In genomic region chr9:99449886-99450647, GRCm38 (mm10) we compare ENCODE assay signal across 9 mouse cellular contexts. TPM values are rescaled to one million over a fixed set of nuclear protein-coding genes. Genes with fewer than 3 reads are reported as not detected.
A peak's percentile ranks its signal among the peaks of the same experiment; 100 is the strongest.
DNase-seq lines count a peak whose midpoint lies in the region; ATAC-seq and TF ChIP-seq lines count a peak whose summit lies in the region.
"Had no signal": no experiment of that assay in that cellular context is flagged by ENCODE, and none has a peak within 500 bp of the region (broad histone marks: within the 10 kb centered on the region; RNA-seq: fewer than 3 reads in every experiment).

No protein-coding gene starts in this region.

- 38% methylated on average over 9 of the region's 9 CpGs for WGBS in kidney, adult 2 months
- WGBS in kidney, embryonic 14.5 days, result 40% methylated on average over 9 of the region's 9 CpGs

- H3K36me3 ChIP-seq in kidney, adult 2 months (ENCODE audit: control insufficient read depth, insufficient read depth, low read length), result no peaks in the 10 kb centered on the region
- no peaks in the 10 kb centered on the region for H3K36me3 ChIP-seq in kidney, embryonic 14.5 days (ENCODE audit: control insufficient read depth, insufficient read depth, low read length)

- no peak overlapping the region for H3K27ac ChIP-seq in kidney, adult 2 months (ENCODE audit: insufficient read depth, low read depth, low read length)
- no peak overlapping the region for H3K27ac ChIP-seq in kidney, embryonic 14.5 days (ENCODE audit: low read depth, low read length)

- no peaks in the 10 kb centered on the region for H3K27me3 ChIP-seq in kidney, adult 2 months (replicated peaks; ENCODE audit: control insufficient read depth, insufficient read depth, low read length)
- no peaks in the 10 kb centered on the region for H3K27me3 ChIP-seq in kidney, embryonic 14.5 days (ENCODE audit: control insufficient read depth, insufficient read depth, low read length)

- TF ChIP-seq CTCF in kidney, adult 2 months (conservative IDR thresholded peaks at IDR 0.05; ENCODE audit: insufficient read depth, insufficient read length, low read depth, low read length), result peak; percentile 57

- H3K4me1 ChIP-seq in kidney, adult 2 months (ENCODE audit: control insufficient read depth, insufficient read depth, low read length), result no peaks in the 10 kb centered on the region; the same call in 1 of the 2 replicates
- H3K4me1 ChIP-seq in kidney, embryonic 14.5 days (ENCODE audit: control insufficient read depth, insufficient read depth, low read length), result no peaks in the 10 kb centered on the region

- no peak for TF ChIP-seq POLR2A in kidney, adult 2 months (IDR thresholded peaks at IDR 0.05; ENCODE audit: low read depth, low read length)

- ATAC-seq in CD4-positive, CD25-positive, alpha-beta regulatory T cell, adult 4 months, result no peak
- no peak for ATAC-seq in kidney, embryonic 14.5 days (ENCODE audit: low FRiP score, low TSS enrichment)
- peak; percentile 49; the same call in 1 of the 2 replicates for ATAC-seq in megakaryocyte, adult 5-6 weeks (ENCODE audit: poor library complexity, severe bottlenecking)

- no peak overlapping the region for H3K4me3 ChIP-seq in kidney, adult 2 months (ENCODE audit: insufficient read depth, low read depth, low read length)
- H3K4me3 ChIP-seq in kidney, embryonic 14.5 days (ENCODE audit: low read length), result no peak overlapping the region

- H3K9me3 ChIP-seq in kidney, embryonic 14.5 days (ENCODE audit: control insufficient read depth, low read length), result no peaks in the 10 kb centered on the region

- H3K4me2 ChIP-seq in kidney, embryonic 14.5 days (replicated peaks; ENCODE audit: low read depth, low read length), result no peak overlapping the region

- no peak overlapping the region for H3K9ac ChIP-seq in kidney, embryonic 14.5 days (ENCODE audit: low read depth, low read length)

- peak; percentile 43 for DNase-seq in CD4-positive, CD25-positive, alpha-beta regulatory T cell, adult 2 months (ENCODE audit: low read depth, low spot score)
- peak; percentile 41 for DNase-seq in kidney, adult 2 months
- peak; percentile 43 for DNase-seq in c-Kit-positive CD71-negative TER-119-negative erythroid progenitor cells, embryonic 14.5 days (ENCODE audit: low read depth)
- DNase-seq in urinary bladder, adult 18-20 months (ENCODE audit: low spot score in 2 of 2), result no peak
- DNase-seq in cerebellum, adult 11-12 months, result no peak

RNA-seq across cellular contexts. Expression of gene Nme9, which starts 1.2 kb away (rescaled TPM):
- polyA plus RNA-seq in CD4-positive, CD25-positive, alpha-beta regulatory T cell, adult 4 months (2017; shearing (Covaris generic)), result not detected
- 0.16 TPM in 1 of 2 replicates, not detected in the other for polyA plus RNA-seq in kidney, adult 2 months (2012; rRNA removed)
- polyA plus RNA-seq in kidney, embryonic 14.5 days (2014; fragmentation: Nextera tagmentation; extraction: Ambion mirVana), result not detected in 2 replicates
- total RNA-seq in megakaryocyte, adult 5-6 weeks (2015), result not detected in 2 replicates
- total RNA-seq in megakaryocyte, adult 5-6 weeks (2017), result not detected in 2 replicates
- polyA plus RNA-seq: stomach, embryonic 14.5 days had no signal

RNA-seq across cellular contexts. Expression of gene Mras, which starts 12.9 kb away (rescaled TPM):
- not detected for polyA plus RNA-seq in CD4-positive, CD25-positive, alpha-beta regulatory T cell, adult 4 months (2017; shearing (Covaris generic))
- 13.7 and 14.6 TPM in 2 replicates for polyA plus RNA-seq in kidney, adult 2 months (2012; rRNA removed)
- polyA plus RNA-seq in kidney, embryonic 14.5 days (2014; fragmentation: Nextera tagmentation; extraction: Ambion mirVana), result 9.9 and 11.8 TPM in 2 replicates
- total RNA-seq in megakaryocyte, adult 5-6 weeks (2015), result 0.50 and 1.6 TPM in 2 replicates
- 0.41 and 0.48 TPM in 2 replicates for total RNA-seq in megakaryocyte, adult 5-6 weeks (2017)

Comparison
In these comparisons a context has a peak if more than half of its experiments do, and no peak if none do; other contexts are left out.
1. DNase-seq: peak in CD4-positive, CD25-positive, alpha-beta regulatory T cell, adult 2 months (single experiment), kidney, adult 2 months (single experiment) and c-Kit-positive CD71-negative TER-119-negative erythroid progenitor cells, embryonic 14.5 days (single experiment); none in urinary bladder, adult 18-20 months (0 of 2) and cerebellum, adult 11-12 months (single experiment).